21 mouse cellular contexts compared by ENCODE assay signal in the genomic region with DNA sequence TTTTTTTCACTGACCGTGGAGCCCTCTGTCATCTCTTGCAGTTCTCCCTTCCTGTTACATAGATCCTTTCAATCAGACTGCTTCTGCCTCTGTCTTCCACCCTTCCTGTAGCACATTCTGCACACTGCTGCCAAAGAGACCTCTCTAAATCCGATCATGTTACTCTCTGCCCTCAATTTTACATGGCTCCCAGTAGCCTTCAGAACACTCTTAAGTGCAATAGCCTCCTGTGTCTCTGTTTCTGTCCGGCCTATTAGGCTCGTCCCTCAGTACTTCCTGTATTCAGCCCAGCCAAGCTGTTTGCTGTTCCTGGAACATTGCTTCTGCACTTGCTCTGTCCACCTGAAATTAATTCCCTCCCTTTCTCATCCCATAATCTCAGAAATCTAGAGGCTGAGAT. TPM values are rescaled to one million over a fixed set of nuclear protein-coding genes. Genes with fewer than 3 reads are reported as not detected.
DNase-seq lines count a peak whose midpoint lies in the region; ATAC-seq and TF ChIP-seq lines count a peak whose summit lies in the region.
"Had no signal": no experiment of that assay in that cellular context is flagged by ENCODE, and none has a peak within 500 bp of the region (broad histone marks: within the 10 kb centered on the region; RNA-seq: fewer than 3 reads in every experiment).

No protein-coding gene starts in this region.

- peaks cover 36% of the 10 kb centered on the region for H3K4me1 ChIP-seq in forebrain, embryonic 13.5 days
- peaks cover 6% of the 10 kb centered on the region; the same call in 1 of the 2 replicates for H3K4me1 ChIP-seq in forebrain, embryonic 11.5 days (replicated peaks; ENCODE audit: control insufficient read depth, insufficient read depth, low read length)
- peaks cover 50% of the 10 kb centered on the region for H3K4me1 ChIP-seq in heart, embryonic 15.5 days (replicated peaks)
- H3K4me1 ChIP-seq in heart, embryonic 12.5 days (replicated peaks), result peaks cover 46% of the 10 kb centered on the region
- peaks cover 34% of the 10 kb centered on the region for H3K4me1 ChIP-seq in liver, postnatal 0 days (ENCODE audit: insufficient read depth)
- H3K4me1 ChIP-seq in liver, embryonic 12.5 days, result peaks cover 38% of the 10 kb centered on the region
- H3K4me1 ChIP-seq in bone marrow macrophage, adult 2 months (ENCODE audit: control insufficient read depth, insufficient read depth, low read length), result peaks cover 63% of the 10 kb centered on the region
- H3K4me1 ChIP-seq: embryonic facial prominence, embryonic 12.5 days had no signal

- no peak for TF ChIP-seq CTCF in liver, postnatal 0 days (IDR thresholded peaks at IDR 0.05; ENCODE audit: low read depth)
- no peak for TF ChIP-seq CTCF in bone marrow macrophage, adult 2 months (IDR thresholded peaks at IDR 0.05; ENCODE audit: low read depth, low read length)

- no peaks in the 10 kb centered on the region for H3K27me3 ChIP-seq in forebrain, embryonic 13.5 days
- no peaks in the 10 kb centered on the region for H3K27me3 ChIP-seq in forebrain, embryonic 11.5 days (ENCODE audit: control insufficient read depth, insufficient read depth, low read length)
- H3K27me3 ChIP-seq in heart, embryonic 15.5 days, result no peaks in the 10 kb centered on the region
- H3K27me3 ChIP-seq in heart, embryonic 12.5 days (replicated peaks), result no peaks in the 10 kb centered on the region
- H3K27me3 ChIP-seq in liver, postnatal 0 days (ENCODE audit: insufficient read depth, low read length), result no peaks in the 10 kb centered on the region
- H3K27me3 ChIP-seq in liver, embryonic 12.5 days (replicated peaks), result no peaks in the 10 kb centered on the region
- H3K27me3 ChIP-seq: embryonic facial prominence, embryonic 12.5 days; intestine, embryonic 15.5 days; kidney, embryonic 15.5 days; liver, embryonic 15.5 days had no signal

- no peaks in the 10 kb centered on the region for H3K9me3 ChIP-seq in forebrain, embryonic 13.5 days (replicated peaks)
- H3K9me3 ChIP-seq in forebrain, embryonic 11.5 days (ENCODE audit: control insufficient read depth, low read length), result no peaks in the 10 kb centered on the region
- H3K9me3 ChIP-seq in heart, embryonic 15.5 days (replicated peaks), result no peaks in the 10 kb centered on the region
- H3K9me3 ChIP-seq in heart, embryonic 12.5 days (replicated peaks), result no peaks in the 10 kb centered on the region
- H3K9me3 ChIP-seq in liver, postnatal 0 days (ENCODE audit: low read length), result no peaks in the 10 kb centered on the region
- no peaks in the 10 kb centered on the region for H3K9me3 ChIP-seq in liver, embryonic 12.5 days (replicated peaks)
- H3K9me3 ChIP-seq: embryonic facial prominence, embryonic 12.5 days; heart, embryonic 10.5 days; intestine, embryonic 15.5 days; kidney, embryonic 15.5 days; liver, embryonic 15.5 days; midbrain, embryonic 10.5 days had no signal

- WGBS in forebrain, embryonic 13.5 days, result 87% methylated on average over 4 of the region's 4 CpGs
- WGBS in forebrain, embryonic 11.5 days, result 87% methylated on average over 4 of the region's 4 CpGs
- WGBS in heart, embryonic 15.5 days, result 65% methylated on average over 4 of the region's 4 CpGs
- WGBS in heart, embryonic 12.5 days, result 72% methylated on average over 4 of the region's 4 CpGs
- WGBS in liver, postnatal 0 days (ENCODE audit: insufficient replicate concordance), result 61% methylated on average over 4 of the region's 4 CpGs
- 71% methylated on average over 4 of the region's 4 CpGs for whole genome bisulfite sequencing in liver, embryonic 12.5 days (ENCODE audit: insufficient replicate concordance)

- no peak overlapping the region for H3K4me2 ChIP-seq in forebrain, embryonic 13.5 days
- H3K4me2 ChIP-seq in forebrain, embryonic 11.5 days (ENCODE audit: low read depth, low read length, severe bottlenecking), result no peak overlapping the region
- H3K4me2 ChIP-seq in heart, embryonic 15.5 days, result no peak overlapping the region
- no peak overlapping the region for H3K4me2 ChIP-seq in heart, embryonic 12.5 days
- no peak overlapping the region for H3K4me2 ChIP-seq in liver, postnatal 0 days (ENCODE audit: low read depth, low read length)
- H3K4me2 ChIP-seq in liver, embryonic 12.5 days, result no peak overlapping the region
- H3K4me2 ChIP-seq: embryonic facial prominence, embryonic 12.5 days; hindbrain, embryonic 14.5 days; intestine, embryonic 15.5 days; kidney, embryonic 15.5 days; liver, embryonic 15.5 days had no signal

- H3K36me3 ChIP-seq in forebrain, embryonic 13.5 days (ENCODE audit: poor library complexity, severe bottlenecking), result no peaks in the 10 kb centered on the region
- peaks cover 2% of the 10 kb centered on the region; the same call in 1 of the 2 replicates for H3K36me3 ChIP-seq in forebrain, embryonic 11.5 days (ENCODE audit: control insufficient read depth, insufficient read depth, low read length)
- no peaks in the 10 kb centered on the region for H3K36me3 ChIP-seq in heart, embryonic 15.5 days
- H3K36me3 ChIP-seq in heart, embryonic 12.5 days, result peaks cover 8% of the 10 kb centered on the region
- peaks cover 16% of the 10 kb centered on the region for H3K36me3 ChIP-seq in liver, postnatal 0 days (replicated peaks; ENCODE audit: insufficient read depth, low read length)
- peaks cover 22% of the 10 kb centered on the region for H3K36me3 ChIP-seq in liver, embryonic 12.5 days
- H3K36me3 ChIP-seq: embryonic facial prominence, embryonic 12.5 days had no signal

- no peak for TF ChIP-seq EP300 in liver, postnatal 0 days (IDR thresholded peaks at IDR 0.05; ENCODE audit: low read depth)

- H3K4me3 ChIP-seq in forebrain, embryonic 13.5 days, result no peak overlapping the region
- no peak overlapping the region for H3K4me3 ChIP-seq in forebrain, embryonic 11.5 days (ENCODE audit: low read depth, low read length)
- no peak overlapping the region for H3K4me3 ChIP-seq in heart, embryonic 15.5 days
- H3K4me3 ChIP-seq in heart, embryonic 12.5 days, result no peak overlapping the region
- H3K4me3 ChIP-seq in liver, postnatal 0 days (ENCODE audit: low read depth, low read length), result no peak overlapping the region
- no peak overlapping the region for H3K4me3 ChIP-seq in liver, embryonic 12.5 days
- H3K4me3 ChIP-seq in bone marrow macrophage, adult 2 months (ENCODE audit: insufficient read depth, low read length), result no peak overlapping the region
- H3K4me3 ChIP-seq: embryonic facial prominence, embryonic 12.5 days; heart, embryonic 10.5 days; intestine, embryonic 15.5 days; kidney, embryonic 15.5 days; liver, embryonic 15.5 days; midbrain, embryonic 10.5 days; myocyte had no signal

- 0 out of 2 replicates have a peak overlapping the region, but pooled peaks have one; percentile 20 for H3K27ac ChIP-seq in forebrain, embryonic 13.5 days
- H3K27ac ChIP-seq in forebrain, embryonic 11.5 days (ENCODE audit: low read depth, low read length), result no peak overlapping the region
- 0 out of 2 replicates have a peak overlapping the region, but pooled peaks have one; percentile 11 for H3K27ac ChIP-seq in heart, embryonic 15.5 days
- no peak overlapping the region for H3K27ac ChIP-seq in heart, embryonic 12.5 days (ENCODE audit: poor library complexity, severe bottlenecking)
- peak overlapping the region; percentile 58; the same call in 1 of the 2 replicates for H3K27ac ChIP-seq in liver, postnatal 0 days (ENCODE audit: low read depth)
- H3K27ac ChIP-seq in liver, embryonic 12.5 days, result no peak overlapping the region
- H3K27ac ChIP-seq in bone marrow macrophage, adult 2 months (ENCODE audit: insufficient read depth, low read depth, low read length), result peak overlapping the region; percentile 48
- H3K27ac ChIP-seq: embryonic facial prominence, embryonic 12.5 days; heart, embryonic 10.5 days; hindbrain, embryonic 14.5 days; intestine, embryonic 15.5 days; liver, embryonic 15.5 days; midbrain, embryonic 10.5 days had no signal

- TF ChIP-seq POLR2A in bone marrow macrophage, adult 2 months (IDR thresholded peaks at IDR 0.05; ENCODE audit: borderline replicate concordance, low read depth, low read length), result no peak

- ATAC-seq in forebrain, embryonic 13.5 days, result no peak
- ATAC-seq in forebrain, embryonic 11.5 days (replicated peaks; ENCODE audit: low FRiP score), result no peak
- no peak for ATAC-seq in heart, embryonic 15.5 days (replicated peaks; ENCODE audit: insufficient number of reproducible peaks, insufficient read depth, low FRiP score, low read depth)
- no peak for ATAC-seq in heart, embryonic 12.5 days (ENCODE audit: insufficient number of reproducible peaks, low FRiP score)
- ATAC-seq in liver, postnatal 0 days, result no peak
- no peak for ATAC-seq in liver, embryonic 12.5 days
- no peak for ATAC-seq in CD4-positive, CD25-positive, alpha-beta regulatory T cell, adult 4 months
- ATAC-seq: forebrain, embryonic 14.5 days; intestine, embryonic 15.5 days had no signal

- no peak for DNase-seq in forebrain, embryonic 11.5 days (ENCODE audit: low spot score)
- no peak for DNase-seq in liver, postnatal 0 days
- DNase-seq: adrenal gland, adult 8-10 months; retina, postnatal 1 day; right cerebral cortex, postnatal 4 days had no signal

- H3K9ac ChIP-seq in forebrain, embryonic 13.5 days, result no peak overlapping the region
- H3K9ac ChIP-seq in forebrain, embryonic 11.5 days (ENCODE audit: low read length), result no peak overlapping the region
- no peak overlapping the region for H3K9ac ChIP-seq in heart, embryonic 15.5 days
- H3K9ac ChIP-seq in heart, embryonic 12.5 days, result no peak overlapping the region
- H3K9ac ChIP-seq in liver, postnatal 0 days (replicated peaks), result no peak overlapping the region
- no peak overlapping the region for H3K9ac ChIP-seq in liver, embryonic 12.5 days
- H3K9ac ChIP-seq: embryonic facial prominence, embryonic 12.5 days; hindbrain, embryonic 14.5 days; intestine, embryonic 15.5 days; kidney, embryonic 15.5 days; liver, embryonic 15.5 days had no signal

RNA-seq across cellular contexts. Expression of gene Wasf2, which starts 26.1 kb away (rescaled TPM):
- polyA plus RNA-seq in forebrain, embryonic 13.5 days (2015; fragmentation: Nextera tagmentation; extraction: Ambion mirVana), result 36.7 and 42.9 TPM in 2 replicates
- 28.8 and 33.2 TPM in 2 replicates for polyA plus RNA-seq in forebrain, embryonic 11.5 days (2014; fragmentation: Nextera tagmentation; extraction: Ambion mirVana)
- 67.3 and 72.8 TPM in 2 replicates for polyA plus RNA-seq in heart, embryonic 15.5 days (2015; fragmentation: Nextera tagmentation; extraction: Ambion mirVana)
- 68.5 and 70.1 TPM in 2 replicates for polyA plus RNA-seq in heart, embryonic 12.5 days (2016; fragmentation: Nextera tagmentation; extraction: Ambion mirVana)
- polyA plus RNA-seq in liver, postnatal 0 days (2015; fragmentation: Nextera tagmentation; extraction: Ambion mirVana), result 35.8 and 43.1 TPM in 2 replicates
- polyA plus RNA-seq in liver, embryonic 12.5 days (2016; fragmentation: Nextera tagmentation; extraction: Ambion mirVana), result 35.9 and 42.2 TPM in 2 replicates
- 133 and 150 TPM in 2 replicates for polyA plus RNA-seq in bone marrow macrophage, adult 2 months (2012; ENCODE audit: insufficient read depth, insufficient read length, missing spikeins)
- 10 to 100 TPM; 69.2 to 76.3 TPM for polyA plus RNA-seq in CD4-positive, CD25-positive, alpha-beta regulatory T cell, adult 4 months (2017; shearing (Covaris generic))

RNA-seq across cellular contexts. Expression of gene Cd164l2, which starts 55.5 kb away (rescaled TPM):
- polyA plus RNA-seq in forebrain, embryonic 13.5 days (2015; fragmentation: Nextera tagmentation; extraction: Ambion mirVana), result 0.17 and 0.30 TPM in 2 replicates
- polyA plus RNA-seq in forebrain, embryonic 11.5 days (2014; fragmentation: Nextera tagmentation; extraction: Ambion mirVana), result not detected in 2 replicates
- 0.28 and 1.7 TPM in 2 replicates for polyA plus RNA-seq in heart, embryonic 15.5 days (2015; fragmentation: Nextera tagmentation; extraction: Ambion mirVana)
- polyA plus RNA-seq in heart, embryonic 12.5 days (2016; fragmentation: Nextera tagmentation; extraction: Ambion mirVana), result 0.34 TPM in 1 of 2 replicates, not detected in the other
- polyA plus RNA-seq in liver, postnatal 0 days (2015; fragmentation: Nextera tagmentation; extraction: Ambion mirVana), result 0.25 and 0.39 TPM in 2 replicates
- 0.12 and 0.26 TPM in 2 replicates for polyA plus RNA-seq in liver, embryonic 12.5 days (2016; fragmentation: Nextera tagmentation; extraction: Ambion mirVana)
- polyA plus RNA-seq in bone marrow macrophage, adult 2 months (2012; ENCODE audit: insufficient read depth, insufficient read length, missing spikeins), result not detected in 2 replicates
- polyA plus RNA-seq in CD4-positive, CD25-positive, alpha-beta regulatory T cell, adult 4 months (2017; shearing (Covaris generic)), result under 1 TPM in 1 of 2 experiments, not detected in 1; 0.54 TPM
- polyA plus RNA-seq: liver, embryonic 15.5 days had no signal

RNA-seq across cellular contexts. Expression of gene Gpr3, which starts 55.9 kb away (rescaled TPM):
- polyA plus RNA-seq in forebrain, embryonic 13.5 days (2015; fragmentation: Nextera tagmentation; extraction: Ambion mirVana), result 0.33 and 0.57 TPM in 2 replicates
- polyA plus RNA-seq in forebrain, embryonic 11.5 days (2014; fragmentation: Nextera tagmentation; extraction: Ambion mirVana), result 0.37 TPM in 1 of 2 replicates, not detected in the other
- polyA plus RNA-seq in heart, embryonic 15.5 days (2015; fragmentation: Nextera tagmentation; extraction: Ambion mirVana), result 0.05 and 0.34 TPM in 2 replicates
- 0.27 and 0.37 TPM in 2 replicates for polyA plus RNA-seq in heart, embryonic 12.5 days (2016; fragmentation: Nextera tagmentation; extraction: Ambion mirVana)
- polyA plus RNA-seq in liver, postnatal 0 days (2015; fragmentation: Nextera tagmentation; extraction: Ambion mirVana), result not detected in 2 replicates
- not detected in 2 replicates for polyA plus RNA-seq in liver, embryonic 12.5 days (2016; fragmentation: Nextera tagmentation; extraction: Ambion mirVana)
- not detected in 2 replicates for polyA plus RNA-seq in bone marrow macrophage, adult 2 months (2012; ENCODE audit: insufficient read depth, insufficient read length, missing spikeins)
- polyA plus RNA-seq in CD4-positive, CD25-positive, alpha-beta regulatory T cell, adult 4 months (2017; shearing (Covaris generic)), result not detected
- polyA plus RNA-seq: embryonic facial prominence, embryonic 12.5 days; liver, embryonic 15.5 days; thymus, postnatal 0 days had no signal

Comparison
In these comparisons a context has a peak if more than half of its experiments do, and no peak if none do; other contexts are left out.
1. H3K27ac ChIP-seq: peak in forebrain, embryonic 13.5 days (single experiment), heart, embryonic 15.5 days (single experiment), liver, postnatal 0 days (single experiment) and bone marrow macrophage, adult 2 months (single experiment); none in forebrain, embryonic 11.5 days (single experiment), heart, embryonic 12.5 days (single experiment) and liver, embryonic 12.5 days (single experiment).